Mouse (Mus musculus) urinary bladder, adult 18-20 months (tissue): ENCODE results near the gene Xpr1.

ENCODE experiments used
- DNase-seq, 2 experiments: peaks; one replicate each; pipeline ENCODE4 v3.0.0; 2022; ENCODE audit warnings: low spot score in 2 of 2, mixed read lengths in 2 of 2

Gene Xpr1

DNA sequence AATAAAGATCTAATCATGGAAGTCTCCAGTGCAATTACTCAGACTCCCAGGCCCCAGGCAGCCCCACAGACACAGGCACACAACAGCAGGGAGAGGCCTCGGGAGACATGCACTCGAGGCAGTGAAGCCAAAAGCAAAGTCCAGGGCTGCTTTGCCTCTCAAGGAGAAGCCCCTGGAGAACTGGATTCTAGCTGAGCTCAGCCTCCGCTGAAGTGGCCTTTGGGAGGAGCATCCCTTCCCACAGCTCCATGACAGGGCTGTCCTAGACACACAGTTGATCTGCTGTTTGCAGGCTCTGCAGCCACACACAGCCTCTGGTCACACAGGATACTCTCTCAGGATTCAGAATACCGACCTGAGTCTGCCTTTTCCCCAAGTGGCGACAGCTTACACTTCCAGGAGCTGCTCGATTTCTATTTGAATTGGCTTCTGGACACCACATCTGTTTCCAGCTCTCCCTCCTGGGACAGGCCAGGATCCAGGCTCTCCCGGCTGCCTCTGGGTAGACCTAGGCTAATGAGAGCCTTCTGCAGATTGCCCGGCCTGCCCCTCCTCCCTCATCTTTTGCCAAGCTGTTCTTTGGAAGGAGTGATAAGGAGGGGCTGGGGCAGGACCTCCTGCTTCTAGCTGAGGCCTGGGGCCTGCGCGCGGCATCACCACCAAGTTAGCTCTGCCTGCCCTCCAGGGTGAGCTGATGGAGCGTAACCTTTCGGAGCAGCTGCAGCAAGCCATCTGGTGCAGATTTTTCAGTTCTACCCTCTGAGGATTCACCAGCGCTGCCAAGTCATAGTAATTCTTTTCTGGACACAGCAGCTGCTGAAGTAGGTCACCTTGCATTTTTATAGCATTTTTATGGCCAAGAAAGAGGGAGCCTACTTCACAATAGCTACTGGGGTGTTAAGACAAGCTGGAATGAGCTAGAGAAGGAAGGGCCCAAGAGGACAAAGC is 187.5 kb downstream of the Xpr1 start:
- no peak for DNase-seq
